Mouse (Mus musculus) c-Kit-negative CD71-positive TER-119-positive erythroid progenitor cells, embryonic 14.5 days (primary cell): ENCODE results near the gene Prmt1.
"Not testable (repeated sequence)": the region's sequence is repeated elsewhere in the genome, so short reads cannot be mapped to it uniquely, and the experiment has no call there.

Source experiments
- DNase-seq: peaks from one replicate; pipeline ENCODE4 v3.0.0-alpha.2; 2013; ENCODE audit warnings: low read depth, low spot score

Gene Prmt1

DNA sequence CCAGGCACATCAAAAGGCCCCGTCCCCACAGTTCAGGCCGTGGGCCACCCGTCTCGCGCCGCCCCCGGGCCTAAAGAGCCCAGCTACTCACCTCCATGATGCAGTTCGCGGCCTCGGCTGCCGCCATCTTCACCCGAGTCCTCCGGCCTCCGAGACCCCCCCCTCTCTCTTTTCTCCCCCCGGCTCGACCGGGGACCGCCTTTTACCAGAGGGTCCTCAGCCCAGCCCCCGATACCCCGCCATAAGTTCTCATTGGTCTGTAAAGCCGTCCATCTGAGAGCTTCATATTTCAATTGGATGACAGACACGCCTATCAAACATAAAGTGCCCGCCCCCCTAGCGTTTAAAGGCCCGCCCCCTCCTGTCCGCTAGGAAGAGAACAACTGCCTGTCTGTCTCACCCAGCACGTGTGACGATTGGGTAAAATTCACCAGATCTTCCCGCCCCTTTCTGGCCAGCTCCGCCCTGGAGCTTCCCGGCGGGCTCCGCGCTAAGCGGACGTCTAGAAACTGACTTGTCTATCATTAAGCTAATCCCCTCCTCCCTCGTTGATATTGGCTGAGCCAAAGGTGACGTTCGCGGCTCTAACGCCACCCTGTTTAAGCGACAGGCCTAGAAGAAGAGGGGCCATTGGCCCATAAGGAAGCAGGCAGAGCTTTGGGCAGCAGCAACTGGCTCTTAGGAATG, at the start of gene Prmt1:
TSS of gene Prmt1 (minus strand) at position 377 of the 687 bp plus-strand sequence.
- peak; percentile 97 for DNase-seq

- no peak for DNase-seq
Measured at GRCm38 (mm10) chr7:45035631-45036030, 49.3 kb upstream of the Prmt1 start.

DNA sequence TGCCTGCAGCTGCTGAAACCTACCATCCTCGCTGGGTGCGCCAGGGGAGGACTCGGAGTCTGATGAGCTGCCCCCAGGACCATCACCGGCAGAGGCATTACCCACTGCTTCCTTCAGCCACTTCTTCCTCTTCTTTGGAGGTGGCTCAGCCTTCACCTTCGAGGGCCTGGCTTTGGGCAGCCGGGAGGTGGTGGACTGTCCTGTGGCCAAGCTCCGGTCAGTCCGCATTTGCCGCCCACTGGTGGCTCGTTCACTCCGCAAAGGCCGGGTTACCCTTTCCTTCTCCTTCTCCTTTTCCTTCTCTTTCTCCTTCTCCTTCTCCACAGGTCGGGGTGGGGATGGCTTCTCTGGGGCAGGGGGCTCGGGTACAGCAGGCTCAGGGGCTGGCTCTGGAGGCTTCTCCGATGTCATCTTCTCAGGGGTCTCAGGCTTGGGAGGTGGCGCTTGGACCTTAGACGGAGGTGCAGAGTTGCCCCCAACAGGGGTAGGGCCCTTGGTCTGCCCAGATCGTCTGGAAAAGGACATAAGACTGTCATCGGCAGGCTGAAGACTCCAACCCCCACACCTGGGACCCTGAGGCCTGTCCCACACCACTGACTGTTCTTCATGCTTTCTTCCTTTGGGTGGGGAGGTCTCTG, 47.5 kb upstream of the Prmt1 start:
- DNase-seq, result no peak

- no peak for DNase-seq
Measured at GRCm38 (mm10) chr7:45030857-45031256, 44.5 kb upstream of the Prmt1 start.

DNA sequence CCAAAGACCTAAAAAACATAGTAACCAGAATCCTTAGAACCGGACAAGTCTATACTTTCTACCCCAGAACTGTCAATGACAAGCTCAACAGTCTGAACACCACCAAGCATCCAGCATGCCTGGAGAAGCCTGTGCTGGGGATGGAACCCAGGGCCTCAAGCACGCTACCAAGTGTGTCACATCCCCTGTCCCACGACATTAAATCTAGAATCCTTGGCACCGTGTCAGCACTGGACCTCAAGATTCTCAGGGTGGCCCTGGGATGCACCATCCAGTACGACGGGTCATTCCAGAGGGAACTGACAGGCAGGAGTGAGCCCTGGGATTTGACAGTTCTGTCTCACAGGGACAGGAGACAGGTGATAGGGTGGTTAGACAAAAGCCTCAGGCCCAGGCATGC, 43.6 kb upstream of the Prmt1 start:
- DNase-seq, result no peak

GRCm38 (mm10) chr7:45028351-45028750, 42.0 kb upstream of the Prmt1 start:
- no peak for DNase-seq

DNA sequence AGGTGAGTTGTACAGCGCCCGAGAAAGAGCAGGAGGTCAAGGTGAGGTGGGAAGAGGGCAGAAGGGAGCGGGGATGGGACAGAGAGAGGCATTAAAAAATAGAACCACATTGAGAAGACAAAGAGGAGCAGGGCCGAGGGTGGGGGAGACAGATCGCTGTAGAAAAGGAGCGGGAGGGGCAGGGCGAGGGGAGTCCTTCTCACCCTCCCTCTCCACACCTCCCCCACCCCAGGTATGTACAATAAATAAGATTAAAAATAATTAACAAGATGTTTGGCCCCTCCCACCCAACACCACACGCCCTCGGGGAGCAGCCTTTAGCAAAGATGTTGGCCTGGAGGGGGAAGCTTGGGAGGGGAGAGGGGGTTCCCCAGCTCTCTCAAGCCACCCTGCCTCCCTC, 41.4 kb upstream of the Prmt1 start:
- DNase-seq, result no peak

DNA sequence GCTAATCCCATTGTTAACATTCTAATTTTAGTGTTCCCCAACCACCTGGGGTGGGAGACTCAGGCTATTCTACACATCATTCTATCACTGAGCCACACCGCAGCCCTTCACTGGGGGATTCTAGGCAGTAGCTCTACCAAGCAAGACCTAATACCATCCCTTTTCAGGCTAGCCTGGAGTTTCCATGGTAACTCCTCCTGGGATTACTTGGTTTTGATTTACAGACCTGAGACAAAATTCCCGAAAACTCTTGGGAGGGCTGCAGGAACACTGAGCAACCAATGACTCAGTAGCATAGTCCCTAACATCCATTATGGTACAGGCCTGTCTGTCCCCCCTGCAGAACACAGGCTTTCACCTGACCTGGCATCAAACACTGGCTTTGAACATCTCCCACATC, 39.9 kb upstream of the Prmt1 start:
- no peak for DNase-seq

DNA sequence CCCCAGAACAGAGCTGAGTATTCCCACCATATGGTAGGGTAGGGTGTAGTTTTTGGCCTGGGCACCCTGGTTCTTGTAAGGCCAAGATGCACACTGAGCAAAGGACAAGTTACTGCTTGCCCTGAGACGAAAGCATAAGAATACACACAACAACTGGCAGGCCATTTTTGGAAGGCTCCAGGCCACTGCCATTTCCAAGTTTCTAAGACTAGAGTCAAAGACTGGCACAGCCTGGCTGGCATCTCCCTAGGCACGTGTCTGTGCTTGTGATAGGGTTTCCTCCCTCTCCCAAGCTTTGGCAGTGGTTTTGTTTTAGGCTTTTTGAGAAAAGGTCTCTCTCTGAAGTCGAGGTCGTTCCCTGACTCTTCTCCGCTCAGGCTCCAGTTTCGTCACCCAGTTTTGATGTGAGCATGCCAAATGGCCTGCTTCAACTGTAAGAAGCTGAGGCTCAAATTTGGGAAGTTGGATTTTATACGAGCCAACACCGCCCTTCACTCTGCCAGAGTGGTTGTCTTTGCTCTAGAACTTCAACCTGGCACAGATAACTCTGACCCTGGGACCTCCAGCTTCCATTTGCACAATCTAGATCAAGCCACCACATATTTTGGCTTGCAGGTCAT, 39.3 kb upstream of the Prmt1 start:
- DNase-seq, result no peak

GRCm38 (mm10) chr7:45024281-45025248, 38.2 kb upstream of the Prmt1 start:
- no peak for DNase-seq

- not testable (repeated sequence) for DNase-seq
Measured at GRCm38 (mm10) chr7:45023711-45024110, 37.3 kb upstream of the Prmt1 start.

DNA sequence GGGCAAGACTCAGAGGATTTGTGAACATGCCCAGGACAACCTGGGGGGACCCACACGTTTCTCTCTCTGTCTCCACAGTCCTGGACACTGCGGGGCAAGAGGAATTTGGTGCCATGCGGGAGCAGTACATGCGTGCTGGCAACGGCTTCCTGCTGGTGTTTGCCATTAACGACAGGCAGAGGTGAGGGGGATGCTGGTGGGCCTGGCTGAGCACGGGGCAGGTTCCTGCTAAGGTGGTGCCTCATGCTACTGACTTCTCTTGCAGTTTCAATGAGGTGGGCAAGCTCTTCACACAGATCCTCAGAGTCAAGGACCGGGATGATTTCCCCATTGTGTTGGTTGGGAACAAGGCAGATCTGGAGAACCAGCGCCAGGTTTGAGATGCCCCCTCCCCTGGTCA, 33.9 kb upstream of the Prmt1 start:
- DNase-seq, result no peak

- DNase-seq, result no peak
Measured at GRCm38 (mm10) chr7:45019031-45019571, 32.7 kb upstream of the Prmt1 start.

- peak; percentile 93 for DNase-seq
Measured at GRCm38 (mm10) chr7:45017242-45018061, 31.1 kb upstream of the Prmt1 start, which contains the start of gene Rras. Gene Rras (plus strand): TSS chr7:45017961.

DNA sequence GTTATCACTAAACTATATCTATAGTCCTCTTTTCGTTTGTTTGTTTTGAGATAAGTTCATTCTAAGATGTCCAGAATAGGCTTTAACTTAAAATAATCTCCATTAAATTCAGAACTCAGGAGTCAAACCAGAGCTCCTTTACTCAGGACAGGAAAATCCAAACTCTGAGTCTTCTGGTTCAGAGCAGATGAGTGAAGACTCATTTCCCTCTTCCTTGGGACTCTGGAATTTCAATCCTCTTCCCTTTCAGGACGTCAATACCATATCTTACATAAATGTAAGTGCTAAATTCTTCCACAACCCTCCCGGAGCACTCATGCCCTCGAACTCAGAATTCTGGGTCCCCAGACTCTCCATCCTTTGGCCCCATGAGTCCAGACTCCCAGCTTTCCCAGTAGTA, 30.4 kb upstream of the Prmt1 start:
- DNase-seq, result no peak

- DNase-seq, result peak; percentile 96
Measured at GRCm38 (mm10) chr7:45015957-45016612, 29.7 kb upstream of the Prmt1 start, which contains the start of gene Scaf1. Gene Scaf1 (minus strand): TSS chr7:45016363.

DNA sequence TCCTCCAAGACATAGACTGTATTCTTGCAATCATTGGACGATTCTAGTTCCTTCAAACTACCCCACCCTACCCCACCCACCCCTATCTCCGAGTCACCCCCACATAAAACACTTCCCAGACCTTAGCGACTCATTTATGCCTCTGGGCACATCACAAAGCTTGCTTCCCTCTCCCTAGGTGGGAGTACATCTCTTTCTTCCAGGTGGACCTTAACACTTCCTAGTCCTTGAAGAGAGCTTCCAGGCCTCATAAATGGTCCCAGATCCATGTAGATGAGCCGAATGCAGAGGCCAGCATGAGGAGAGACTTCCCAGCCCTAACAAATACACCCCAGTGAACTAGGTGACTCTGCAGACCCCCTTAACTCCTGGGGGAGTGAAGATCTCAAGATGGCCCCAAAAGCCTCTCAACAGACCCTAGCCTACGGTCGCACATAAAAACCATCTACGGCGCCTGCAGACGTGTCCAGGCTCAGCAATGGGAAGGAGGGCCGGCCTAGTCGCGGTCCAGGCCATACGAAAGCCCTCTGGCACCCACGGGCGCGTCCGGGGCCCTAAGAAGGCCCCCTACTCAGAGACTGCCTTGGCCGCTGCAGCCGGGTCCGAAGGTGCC, 29.1 kb upstream of the Prmt1 start:
- DNase-seq, result no peak

DNA sequence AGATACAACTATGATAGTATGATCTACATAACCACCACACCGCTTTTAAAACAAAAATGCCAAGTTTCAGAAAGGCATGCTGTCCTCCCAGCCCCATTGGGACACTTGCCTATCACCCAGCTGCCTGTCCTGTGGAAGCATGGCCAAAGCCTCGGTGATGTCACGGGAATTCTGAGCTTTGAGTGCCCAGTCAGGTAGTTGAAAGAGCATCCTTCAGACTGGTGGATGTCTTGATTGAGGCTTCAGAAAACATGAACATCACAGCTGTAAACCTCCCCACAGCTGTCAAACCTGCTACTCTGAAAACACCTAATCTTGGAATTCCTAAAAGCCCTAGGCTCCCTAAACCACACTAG, 27.7 kb upstream of the Prmt1 start:
- no peak for DNase-seq

DNA sequence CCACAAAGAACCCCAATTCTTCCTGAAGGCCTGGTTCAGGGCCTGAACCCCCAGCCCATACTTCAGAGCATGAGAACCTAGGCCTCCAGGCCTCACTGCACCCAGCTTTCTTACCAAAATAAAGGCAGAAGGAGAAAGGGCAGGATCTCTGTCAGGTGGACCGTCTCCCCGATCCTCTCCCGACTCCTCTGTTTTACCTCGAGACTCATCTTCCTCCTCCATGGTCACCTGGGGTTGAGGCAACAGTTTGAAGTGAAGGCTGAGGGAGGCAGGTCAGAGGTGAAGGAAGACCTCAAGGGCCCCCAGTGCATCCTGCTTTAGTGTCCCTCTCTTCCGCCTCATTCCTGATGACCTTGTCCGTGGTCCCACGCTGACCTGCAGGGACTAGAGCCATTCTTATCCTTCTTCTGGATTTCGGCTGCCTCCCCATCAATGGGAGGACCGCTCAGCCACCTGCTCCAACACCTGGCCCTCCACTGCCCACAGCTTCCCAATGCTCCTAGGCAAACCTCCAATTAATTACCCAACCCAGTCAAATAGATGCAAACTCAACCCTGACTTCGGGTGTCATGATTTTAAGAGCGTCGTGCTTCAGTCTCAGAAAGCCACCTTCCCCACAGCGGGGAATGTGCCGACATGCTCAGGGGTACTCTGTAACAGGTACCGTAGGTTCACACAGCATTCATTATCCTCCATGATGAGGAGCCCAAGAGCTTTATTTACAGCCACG, 27.2 kb upstream of the Prmt1 start:
- DNase-seq, result no peak
